Mouse (Mus musculus) brain, embryonic 18.5 days (tissue): Measurements from ENCODE around the gene Fads2.

Experiments
- DNase-seq: peaks from one replicate; pipeline ENCODE4 v3.0.0-alpha.2; 2012; ENCODE audit warnings: low read depth, low spot score

The Fads2 gene

DNA sequence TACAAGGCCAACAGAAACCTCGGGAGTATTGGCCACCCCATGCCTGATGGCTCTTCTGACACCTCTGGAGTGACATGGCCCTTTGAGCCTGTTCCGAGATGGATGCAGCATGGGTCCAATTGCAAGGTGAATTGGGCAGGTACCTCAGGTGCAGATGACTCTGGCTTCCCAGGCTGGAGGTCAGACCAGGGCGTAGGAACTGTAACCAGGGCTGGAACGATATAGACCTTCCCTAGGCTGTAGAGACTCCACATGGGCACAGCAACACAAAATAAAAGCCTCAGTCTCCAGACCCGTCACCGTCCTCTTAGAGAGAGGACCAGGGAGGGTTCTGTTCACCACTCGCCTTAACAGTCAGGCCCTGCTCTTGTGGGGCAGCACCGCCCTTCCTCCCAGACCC lies 39.3 kb downstream of the Fads2 start:
- no peak for DNase-seq

DNA sequence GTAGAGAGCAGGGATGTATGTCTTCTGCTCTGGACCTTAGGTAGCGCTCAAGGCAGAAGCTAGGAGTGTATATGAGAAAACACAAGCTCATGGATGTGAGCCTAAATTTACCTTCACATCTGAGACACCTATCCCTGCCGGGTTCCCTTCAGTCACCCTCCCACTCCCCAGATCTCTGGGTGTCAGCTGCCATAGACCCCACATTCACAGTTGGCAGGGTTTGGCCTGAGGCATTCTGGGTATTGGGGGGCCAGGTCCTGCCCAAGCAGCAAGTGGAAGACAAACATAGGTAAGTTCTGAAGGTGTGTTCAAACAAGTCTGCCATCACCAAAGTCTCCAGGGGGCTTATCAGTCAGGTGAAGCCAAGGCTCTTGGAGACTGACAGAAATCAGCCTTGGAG lies 39.9 kb downstream of the Fads2 start:
- DNase-seq: no peak

DNA sequence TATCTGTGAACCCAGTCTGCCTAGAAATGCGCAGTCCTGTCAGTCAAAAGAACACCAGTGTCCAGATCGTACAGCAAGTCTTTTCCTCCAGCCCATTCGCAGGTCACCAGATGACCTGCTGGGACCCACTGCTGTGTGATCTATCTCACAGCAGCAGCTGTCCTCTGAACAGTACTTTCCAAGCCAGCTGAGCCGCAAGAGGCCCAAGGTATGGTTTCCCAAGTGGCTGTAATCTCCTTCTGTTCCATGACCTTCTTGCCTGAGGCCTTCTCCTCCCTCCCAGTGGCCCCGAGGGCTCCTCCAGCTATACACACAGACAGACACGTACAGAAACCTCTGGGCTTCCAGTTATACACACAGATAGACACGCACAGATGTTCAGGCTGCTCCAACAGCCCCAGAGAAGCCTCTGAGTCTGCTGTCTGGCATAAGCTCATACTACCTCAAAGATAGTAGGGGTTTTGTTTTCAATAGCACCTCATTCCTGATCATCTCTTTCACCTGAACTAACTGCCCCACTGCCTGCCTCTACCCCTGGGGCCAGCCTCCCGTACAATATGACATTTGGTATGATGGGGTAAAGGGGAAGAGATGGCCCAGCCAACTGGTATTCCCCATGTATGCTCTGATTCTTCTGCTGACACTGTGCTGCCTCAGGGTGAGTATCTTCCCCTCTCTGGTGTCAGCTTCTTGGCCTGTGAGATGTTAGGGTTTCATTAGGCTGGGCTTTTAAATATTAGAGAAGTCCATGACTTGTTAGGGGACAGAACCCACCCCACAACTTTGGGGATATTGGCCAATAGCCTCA lies 40.6 kb downstream of the Fads2 start:
- DNase-seq: no peak

DNA sequence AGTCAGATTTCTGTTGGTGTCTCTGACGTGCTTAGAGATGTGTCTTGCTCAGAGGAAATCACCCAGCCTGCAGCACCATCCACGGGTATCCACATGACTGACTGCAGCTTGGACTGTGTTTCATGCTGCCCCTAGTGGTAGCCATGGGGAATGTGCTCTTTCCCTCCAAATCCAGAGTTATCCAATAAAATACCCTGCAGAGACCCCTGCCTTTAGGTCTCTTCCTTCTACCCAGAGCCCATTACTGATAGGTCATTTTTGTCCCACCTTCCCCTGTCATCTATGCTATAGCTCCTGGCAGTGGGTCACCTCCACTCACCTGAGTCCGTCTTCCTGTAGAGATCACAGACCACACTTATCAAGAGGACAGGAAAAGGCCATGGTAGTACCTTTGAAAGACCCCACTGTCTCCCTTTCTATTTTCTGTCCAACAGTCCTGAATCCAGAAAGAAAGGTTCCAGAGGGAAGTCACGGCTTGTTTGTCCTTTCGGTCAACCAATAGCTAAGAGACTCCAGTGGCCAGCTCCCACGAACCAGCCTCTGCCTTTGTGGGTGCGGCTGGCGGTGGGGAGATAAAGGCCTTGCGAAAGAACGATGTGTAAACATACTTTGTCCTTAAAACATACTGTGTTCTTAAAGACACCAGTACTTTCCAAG lies 41.5 kb downstream of the Fads2 start:
- DNase-seq: no peak

DNA sequence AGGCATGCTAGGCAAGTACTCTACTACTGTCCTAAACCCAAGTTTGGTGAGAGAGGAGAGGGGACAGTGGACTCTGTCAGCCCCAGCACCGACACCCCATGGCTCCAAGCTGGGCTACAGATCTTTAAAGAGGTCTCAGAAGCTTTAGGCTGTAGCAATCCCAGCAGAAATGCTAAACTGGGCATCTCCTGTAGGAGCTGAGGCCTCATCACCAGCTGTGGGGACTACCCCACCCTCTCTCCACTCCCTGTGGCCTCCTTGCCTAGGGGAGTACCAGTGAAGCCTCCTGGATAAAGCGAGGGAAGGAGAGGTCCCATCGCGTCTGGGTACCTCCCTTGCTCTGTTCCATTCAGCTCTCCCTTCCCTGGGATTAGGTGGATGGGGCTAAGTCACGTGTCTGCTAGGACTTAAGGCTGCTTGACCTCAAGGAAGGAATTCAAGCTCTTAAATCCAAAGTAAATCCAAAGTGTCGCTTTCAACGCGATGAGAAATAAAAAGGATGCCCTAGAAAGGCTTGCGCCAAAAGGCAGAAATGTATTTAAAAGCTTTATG lies 42.6 kb downstream of the Fads2 start:
- DNase-seq: no peak

DNA sequence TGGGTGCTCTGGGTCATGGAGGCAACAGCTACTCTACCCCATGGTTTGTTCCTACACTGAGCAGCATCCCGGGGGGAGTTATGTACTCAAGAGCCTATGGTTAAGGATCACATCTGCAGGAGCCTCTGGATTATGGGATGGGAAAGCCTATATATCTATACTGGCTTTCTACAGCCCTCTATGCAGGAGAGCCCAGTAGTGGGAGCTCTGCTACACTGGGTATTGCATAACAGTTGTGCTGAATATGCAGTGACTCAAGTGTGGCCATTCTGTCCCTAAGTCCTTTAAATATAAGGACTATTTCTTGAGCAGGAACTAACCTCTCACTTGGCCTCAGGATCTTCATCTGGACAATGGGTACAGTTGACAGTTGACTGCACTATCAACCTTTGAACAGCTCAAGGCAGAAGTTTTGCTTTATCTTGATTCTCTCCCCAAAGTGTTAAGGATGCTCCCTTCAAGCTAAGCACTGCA lies 43.2 kb downstream of the Fads2 start:
- no peak for DNase-seq

DNA sequence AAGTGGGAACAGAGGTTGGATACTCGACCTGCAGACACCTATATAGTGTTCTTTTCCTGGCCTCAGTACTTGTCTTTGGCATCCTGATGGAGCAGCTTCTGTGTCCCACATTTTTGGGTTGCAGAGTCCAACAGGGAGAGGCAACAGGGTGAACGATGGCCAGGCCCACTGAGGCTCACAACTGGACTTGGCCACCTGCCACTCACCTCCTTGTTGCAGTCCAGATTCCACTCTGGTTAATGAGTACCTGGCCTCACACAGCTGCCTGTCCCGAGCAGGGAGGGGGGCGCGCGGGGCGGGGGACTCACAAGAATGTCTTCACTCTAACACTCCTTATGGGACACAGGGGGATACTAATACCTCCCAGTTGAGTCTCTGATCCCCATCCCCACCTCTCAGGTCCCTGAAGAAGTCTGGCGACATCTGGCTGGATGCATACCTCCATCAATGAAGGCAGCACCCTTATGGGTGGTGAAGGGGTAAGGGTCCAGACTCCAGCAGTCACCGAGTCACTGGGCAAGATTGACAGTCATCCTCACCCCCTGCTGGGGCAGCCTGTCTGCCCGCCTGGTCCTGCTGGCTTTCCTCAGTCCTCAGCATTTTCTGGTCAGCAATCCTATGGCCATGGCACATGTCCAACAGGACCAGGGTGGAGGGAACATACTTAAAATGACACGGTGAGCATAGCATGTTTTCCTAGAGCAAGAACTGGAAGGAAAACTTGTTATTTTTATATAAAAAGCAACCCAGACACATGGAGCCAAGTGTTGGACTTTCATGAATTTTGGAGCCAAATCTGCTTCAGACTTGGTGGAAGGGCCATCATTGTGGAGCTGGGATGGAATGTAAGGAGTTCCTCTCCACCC lies 43.8 kb downstream of the Fads2 start:
- no peak for DNase-seq

DNA sequence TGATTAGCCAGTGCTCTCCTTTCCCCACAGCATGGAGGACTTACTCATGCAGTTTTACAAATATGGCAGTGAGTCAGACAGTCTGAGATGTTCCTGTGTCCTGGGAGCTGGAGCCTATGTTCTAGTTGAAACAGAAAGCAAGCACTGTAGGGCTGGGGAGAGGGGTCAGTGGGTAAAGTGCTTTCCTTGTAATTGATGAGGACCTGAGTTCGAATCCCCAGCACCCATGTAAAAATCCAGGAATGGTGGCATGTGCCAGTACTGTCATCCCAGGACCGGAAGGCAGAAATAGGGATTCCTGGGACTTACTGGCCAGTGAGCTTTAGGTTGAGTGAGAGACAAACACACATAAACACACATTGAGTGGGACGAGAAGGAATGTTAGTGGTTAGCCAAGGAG lies 44.9 kb downstream of the Fads2 start:
- no peak for DNase-seq

DNA sequence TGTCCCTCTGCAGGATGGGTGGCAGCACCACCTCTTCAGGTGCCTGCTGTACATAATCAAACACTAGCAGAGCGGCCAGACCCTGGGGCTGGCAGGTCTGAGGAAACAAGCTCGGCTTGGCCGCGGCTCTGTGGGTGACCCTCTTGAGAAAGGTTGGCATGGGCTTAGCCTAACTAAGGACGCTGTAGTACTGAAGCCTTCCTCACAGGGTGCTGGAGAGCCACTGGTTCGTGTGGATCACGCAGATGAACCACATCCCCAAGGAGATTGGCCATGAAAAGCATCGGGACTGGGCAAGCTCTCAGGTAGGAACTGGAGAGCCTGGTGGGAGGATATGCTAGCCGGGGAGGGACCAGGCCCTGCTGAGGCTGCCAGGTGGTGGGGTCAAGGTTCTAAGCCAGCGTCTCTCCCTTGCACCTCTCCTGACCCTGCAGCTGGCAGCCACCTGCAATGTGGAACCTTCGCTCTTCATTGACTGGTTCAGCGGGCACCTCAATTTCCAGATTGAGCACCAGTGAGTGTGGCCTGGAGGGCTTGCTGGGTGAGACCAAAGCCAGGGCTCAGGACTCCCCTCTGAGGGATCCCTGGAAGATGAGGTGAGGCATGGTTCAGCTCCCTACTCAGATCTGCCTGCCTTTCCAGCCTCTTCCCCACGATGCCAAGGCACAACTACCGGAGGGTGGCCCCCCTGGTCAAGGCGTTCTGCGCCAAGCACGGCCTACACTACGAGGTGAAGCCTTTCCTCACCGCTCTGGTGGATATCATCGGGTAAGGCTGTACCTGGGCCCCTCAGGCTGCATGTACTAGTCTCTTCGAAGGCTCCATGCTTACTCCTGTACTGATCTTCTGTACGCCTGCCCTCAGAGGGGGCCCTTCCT lies 45.5 kb downstream of the Fads2 start:
- no peak for DNase-seq

DNA sequence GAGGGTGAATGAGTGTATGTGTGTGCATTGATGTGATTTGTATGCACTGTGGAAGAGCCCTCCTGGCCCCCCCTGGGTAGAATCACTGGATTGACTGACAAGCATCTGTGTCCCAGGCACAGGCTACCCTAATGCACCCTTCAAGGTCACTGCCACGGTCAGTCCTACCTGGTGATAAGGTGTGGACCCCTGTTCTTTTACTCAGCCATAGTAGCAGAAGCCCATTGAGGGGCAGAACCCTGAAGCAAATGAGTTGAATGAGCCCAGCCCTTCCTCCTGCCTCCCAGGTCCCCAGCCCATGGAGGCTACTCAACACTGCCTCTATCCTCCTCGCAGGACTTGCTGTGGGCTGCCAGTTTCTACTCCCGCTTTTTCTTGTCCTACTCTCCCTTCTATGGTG lies 46.3 kb downstream of the Fads2 start:
- no peak for DNase-seq

DNA sequence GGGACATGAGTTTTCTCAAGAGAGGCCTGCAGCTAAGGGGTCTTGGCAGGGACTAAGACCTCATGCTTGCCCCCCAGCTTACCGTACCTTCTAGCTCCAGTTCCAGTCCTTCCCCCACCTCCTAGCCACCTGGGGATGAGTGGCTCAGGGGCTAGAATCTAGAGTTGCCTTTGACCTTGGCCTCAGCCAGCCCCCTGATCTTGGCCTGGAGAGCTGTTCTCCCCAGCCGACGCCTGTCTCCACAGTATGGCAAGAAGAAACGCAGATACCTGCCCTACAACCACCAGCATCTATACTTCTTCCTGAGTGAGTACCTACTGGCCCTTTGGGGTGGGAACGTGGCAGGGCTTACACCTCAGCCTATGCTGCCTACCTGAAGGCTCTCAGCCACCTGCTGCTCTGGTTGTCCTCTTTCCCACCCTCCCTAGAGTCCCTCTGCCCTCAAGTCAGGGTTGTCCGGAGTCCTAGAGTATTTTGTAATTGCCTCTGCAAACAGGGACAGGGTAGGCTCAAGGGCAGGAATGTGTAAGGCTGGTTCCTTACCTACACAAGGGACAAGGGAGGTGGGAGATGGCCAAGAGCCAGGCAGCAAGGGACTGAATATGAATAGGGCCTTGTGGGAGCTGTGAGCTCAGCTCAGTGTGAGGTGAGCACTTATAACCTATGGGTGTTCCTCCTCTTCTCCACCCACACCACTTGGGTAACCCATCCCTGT lies 47.0 kb downstream of the Fads2 start:
- DNase-seq: no peak

DNA sequence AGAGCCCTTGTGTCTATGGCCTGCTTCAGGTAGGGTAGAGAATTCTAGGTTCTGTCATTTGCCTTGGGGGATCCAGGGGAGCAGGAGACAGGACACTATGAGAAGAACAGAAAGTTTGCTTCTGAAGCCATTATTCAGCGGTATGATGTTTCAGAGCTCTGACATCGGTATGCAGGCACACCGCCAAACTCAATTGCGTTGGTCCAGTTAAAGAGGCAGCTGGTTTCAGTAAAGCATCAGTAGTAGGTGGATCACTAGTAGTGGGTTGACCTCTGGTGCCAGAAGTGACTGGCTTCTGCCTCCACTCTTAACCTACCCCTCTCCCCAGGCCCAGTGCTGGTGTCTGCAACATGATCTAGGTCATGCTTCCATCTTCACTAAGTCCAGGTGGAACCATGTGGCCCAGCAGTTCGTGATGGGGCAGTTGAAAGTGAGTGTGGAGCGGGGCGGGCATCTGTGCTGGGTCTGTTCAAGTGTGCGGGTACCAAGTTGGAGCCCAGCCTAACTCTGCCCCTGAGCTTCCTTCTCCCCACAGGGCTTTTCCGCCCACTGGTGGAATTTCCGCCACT lies 47.8 kb downstream of the Fads2 start:
- DNase-seq: no peak

DNA sequence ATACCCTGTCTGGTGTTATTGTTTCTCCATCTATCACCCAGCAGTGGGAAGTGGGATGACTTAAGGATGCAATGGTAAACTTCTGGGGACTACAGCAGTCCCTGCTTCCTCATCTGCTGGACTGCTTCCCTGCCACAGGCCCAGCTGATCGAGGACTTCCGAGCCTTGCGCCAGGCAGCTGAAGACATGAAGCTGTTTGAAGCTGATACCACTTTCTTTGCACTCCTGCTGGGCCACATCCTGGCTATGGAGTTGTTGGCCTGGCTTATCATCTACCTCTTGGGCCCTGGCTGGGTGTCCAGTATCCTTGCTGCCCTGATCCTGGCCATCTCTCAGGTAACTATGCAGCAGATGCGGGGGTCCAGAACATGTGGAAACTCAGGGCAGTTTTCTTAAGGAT lies 48.8 kb downstream of the Fads2 start:
- DNase-seq: no peak

DNA sequence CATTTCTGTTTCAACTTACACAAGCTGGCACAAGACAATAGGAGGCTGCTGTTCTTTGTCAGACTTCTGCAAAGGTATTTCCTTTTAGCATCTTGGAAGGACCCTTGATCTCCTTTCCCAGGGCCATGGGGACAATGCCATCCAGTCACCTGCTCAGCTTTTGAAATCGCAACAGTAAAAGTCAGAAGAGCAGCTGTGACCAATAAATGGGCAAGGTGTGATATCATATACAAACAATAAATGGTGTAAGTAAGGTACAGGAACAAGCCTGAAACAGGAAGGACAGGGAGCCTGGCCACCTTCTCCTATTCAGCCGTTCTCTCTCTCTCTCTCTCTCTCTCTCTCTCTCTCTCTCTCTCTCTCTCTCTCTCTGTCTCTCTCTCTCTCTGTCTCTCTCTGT lies 51.1 kb downstream of the Fads2 start:
- DNase-seq: no peak

DNA sequence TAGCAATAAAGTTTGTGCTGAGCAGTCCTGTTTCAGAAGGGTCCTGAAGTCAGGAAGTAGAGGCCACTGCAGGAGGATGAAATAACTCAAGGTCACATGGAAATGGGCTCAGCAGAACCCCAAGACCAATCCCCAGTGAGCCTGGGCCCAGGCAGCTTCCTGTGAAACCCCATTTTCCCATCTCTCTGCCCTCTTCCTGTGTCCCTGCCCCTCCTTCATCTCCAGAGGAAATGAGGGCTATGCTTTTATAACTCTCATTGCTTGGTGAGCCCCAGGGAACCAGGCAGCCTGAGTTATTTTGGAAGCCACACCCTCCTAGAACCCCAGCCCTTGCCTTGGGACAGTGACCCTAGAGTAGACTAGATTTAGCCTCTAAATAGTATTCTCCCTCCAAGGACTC lies 52.0 kb downstream of the Fads2 start:
- no peak for DNase-seq

DNA sequence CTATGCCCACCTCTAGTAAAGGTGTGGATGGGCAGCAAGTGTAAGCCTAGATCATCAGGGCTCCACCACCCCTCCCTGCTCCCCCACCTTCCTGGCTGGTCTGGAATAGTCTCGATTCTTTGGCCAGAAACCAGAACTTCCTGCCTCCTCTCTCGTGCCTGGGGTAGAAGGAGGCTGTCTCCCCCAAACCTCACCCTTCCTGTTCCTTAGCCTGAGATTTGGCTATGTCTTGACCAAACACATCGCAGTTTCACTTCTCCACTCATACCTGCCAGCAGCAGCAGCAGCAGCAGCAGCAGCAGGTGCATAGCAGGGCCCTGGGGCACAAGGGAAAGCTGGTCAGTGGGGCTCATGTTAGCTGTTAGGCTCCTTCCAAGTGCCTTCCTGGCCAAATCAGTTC lies 54.6 kb downstream of the Fads2 start:
- DNase-seq: no peak

DNA sequence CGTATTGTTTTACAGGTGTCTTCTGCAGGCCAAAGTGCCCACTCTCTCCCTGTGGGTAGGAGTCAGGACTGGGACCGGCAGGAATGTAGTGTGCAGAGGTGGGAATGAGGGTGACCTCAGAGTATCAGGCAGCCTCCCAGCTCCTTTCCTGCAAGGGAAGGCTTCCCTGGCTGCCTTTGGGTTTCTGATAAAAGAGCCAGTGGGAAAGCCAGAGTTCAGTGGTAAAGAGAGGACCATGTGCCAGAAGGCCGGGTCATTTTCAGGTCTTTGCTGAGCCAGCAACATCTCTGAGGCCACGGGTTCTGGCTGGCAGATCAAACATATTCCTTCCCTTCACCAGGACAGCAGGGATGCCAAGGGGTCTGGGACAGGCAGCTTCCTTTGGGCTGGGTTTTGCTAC lies 55.2 kb downstream of the Fads2 start:
- DNase-seq: no peak

DNA sequence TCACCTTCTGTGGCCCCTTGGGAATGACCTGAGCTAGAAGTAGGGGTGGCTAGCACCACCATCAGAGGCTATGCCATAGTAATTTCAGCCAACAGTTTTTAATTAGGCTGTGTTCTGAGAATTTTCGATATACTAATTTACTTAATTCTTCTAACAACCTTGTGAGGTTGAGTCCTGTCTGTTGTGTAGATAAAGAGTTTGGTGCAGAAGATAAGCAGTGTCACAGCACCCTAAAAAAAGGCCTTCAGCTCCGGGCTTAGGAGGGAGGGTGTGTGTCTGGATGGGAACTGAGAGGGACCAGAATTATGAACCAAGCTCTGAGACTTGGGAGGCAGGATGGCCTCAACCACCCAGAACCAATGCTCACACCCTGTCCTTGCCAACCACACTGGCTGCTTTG lies 55.8 kb downstream of the Fads2 start:
- DNase-seq: no peak

DNA sequence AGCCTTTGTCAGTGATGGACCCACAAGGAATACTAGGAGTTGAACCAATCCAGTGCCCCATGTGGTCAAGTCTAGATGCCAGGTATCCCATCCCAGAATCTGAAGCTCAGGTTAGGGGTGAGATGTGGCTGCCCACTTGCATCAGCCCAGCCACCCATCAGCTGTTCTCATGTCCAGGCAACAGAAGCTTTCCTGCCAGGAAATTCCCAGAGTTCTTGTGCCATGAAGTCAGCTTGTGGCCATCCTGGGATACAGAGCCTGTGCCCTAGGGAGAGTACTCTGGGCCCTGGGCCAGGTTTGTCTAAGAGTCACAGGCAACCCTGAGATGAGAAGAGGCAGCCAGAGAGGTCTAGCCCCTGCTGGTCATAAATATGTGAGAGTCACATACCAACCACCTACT lies 57.9 kb downstream of the Fads2 start:
- DNase-seq: no peak

DNA sequence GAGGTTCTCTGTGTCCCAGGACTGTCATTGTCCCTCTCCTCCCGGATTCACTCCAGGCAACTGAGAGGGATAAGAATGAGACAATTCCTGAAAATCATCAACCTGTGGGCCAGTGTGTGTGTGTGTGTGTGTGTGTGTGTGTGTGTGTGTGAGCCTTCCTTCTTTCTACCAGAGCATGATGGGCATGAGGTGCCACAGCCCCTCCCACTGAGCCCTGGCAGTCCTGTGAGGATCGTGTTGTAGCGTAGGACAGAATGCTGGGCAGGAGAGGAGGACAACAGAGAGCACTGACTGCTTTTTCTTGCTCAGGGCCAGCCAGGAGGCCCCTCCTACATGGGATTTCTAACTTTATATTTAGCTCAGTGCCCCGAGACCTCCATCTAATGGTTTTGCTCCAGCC lies 58.7 kb downstream of the Fads2 start:
- no peak for DNase-seq
